Mouse (Mus musculus) kidney, embryonic 16.5 days (tissue): ENCODE results near the gene Map3k6. TPM values are rescaled to one million over a fixed set of nuclear protein-coding genes. Genes with fewer than 3 reads are reported as not detected.
A peak's percentile ranks its signal among the peaks of the same experiment; 100 is the strongest.

Experiments
- ATAC-seq: fragments of 200-750 bp; cut with Nextera tagmentation; 2 replicates; pipeline ENCODE4 v1.8.0; 2017; ENCODE audit warnings: moderate TSS enrichment; ENCODE audit not compliant: low FRiP score, low TSS enrichment
- H3K27ac ChIP-seq: fragments of 300-500 bp; sonication (generic); 2 replicates; pipeline ENCODE4 v1.5.1; 2014; ENCODE audit warnings: low read length
- H3K27me3 ChIP-seq: fragments of 300-500 bp; sonication (generic); 2 replicates; pipeline ENCODE4 v1.6.1; 2014; ENCODE audit warnings: low read length, control low read depth, mixed read lengths; ENCODE audit not compliant: insufficient read depth
- H3K36me3 ChIP-seq: fragments of 300-500 bp; sonication (generic); 2 replicates; pipeline ENCODE4 v1.6.1; 2014; ENCODE audit warnings: low read length, control low read depth, mixed read lengths; ENCODE audit not compliant: insufficient read depth
- H3K4me1 ChIP-seq: fragments of 300-500 bp; sonication (generic); 2 replicates; pipeline ENCODE4 v1.6.1; 2014; ENCODE audit warnings: low read length, control low read depth, mixed read lengths; ENCODE audit not compliant: insufficient read depth
- H3K4me2 ChIP-seq: fragments of 300-500 bp; sonication (generic); replicated peaks from 2 replicates; pipeline ENCODE4 v1.6.1; 2014; ENCODE audit warnings: low read depth, low read length
- H3K4me3 ChIP-seq: fragments of 300-500 bp; sonication (generic); 2 replicates; pipeline ENCODE4 v1.5.1; 2014; ENCODE audit warnings: mild to moderate bottlenecking, low read length
- H3K9ac ChIP-seq: fragments of 300-500 bp; sonication (generic); replicated peaks from 2 replicates; pipeline ENCODE4 v1.6.1; 2014; ENCODE audit warnings: low read length
- H3K9me3 ChIP-seq: fragments of 300-500 bp; sonication (generic); 2 replicates; pipeline ENCODE4 v1.6.1; 2016; ENCODE audit warnings: low read length, control low read depth
- WGBS: fragments of 180-500 bp; shearing (Covaris S2); extraction: QIAGEN DNeasy Blood & Tissue Kit; methylation state at CpG from one replicate; pipeline ENCODE4 v1.1.7; 2014; 5-methylcytosine and 5-hydroxymethylcytosine counted together
- polyA plus RNA-seq: library from polyadenylated mRNA; unstranded; fragments of >200 nt; fragmentation: Nextera tagmentation; extraction: Ambion mirVana; gene quantifications from 2 replicates; pipeline ENCODE4 v1.2.1, GENCODE M21; 2015

Gene Map3k6
- polyA plus RNA-seq, 1 experiment from 2014 or later: 3.8 TPM

- no peak overlapping the region for H3K4me3 ChIP-seq
- H3K27ac ChIP-seq: no peak overlapping the region
- H3K9me3 ChIP-seq: no peaks in the 10 kb centered on the region
- ATAC-seq: no peak
- no peak overlapping the region for H3K4me2 ChIP-seq
- 90% methylated on average over 9 of the region's 9 CpGs for WGBS
- H3K36me3 ChIP-seq: peaks cover 37% of the 10 kb centered on the region
- H3K4me1 ChIP-seq: peaks cover 6% of the 10 kb centered on the region
- no peaks in the 10 kb centered on the region for H3K27me3 ChIP-seq
- H3K9ac ChIP-seq: no peak overlapping the region
These were observed 30.3 kb downstream of the Map3k6 start for GRCm38 (mm10) chr4:133270929-133271328.

GRCm38 (mm10) chr4:133277104-133278026 lies 36.7 kb downstream of the Map3k6 start, which contains the start of gene Tmem222:
TSS of gene Tmem222 (minus strand) at chr4:133277792.
- Histone ChIP-seq H3K4me2 (peak within 1 kb of the TSS; percentile 66), H3K9me3 (no peaks in the 10 kb centered on the region), H3K9ac (peak within 1 kb of the TSS; percentile 83), H3K4me1 (peaks cover 31% of the 10 kb centered on the region), H3K27me3 (no peaks in the 10 kb centered on the region), H3K4me3 (peak within 1 kb of the TSS; percentile 71), H3K27ac (peak within 1 kb of the TSS; percentile 95), H3K36me3 (no peaks in the 10 kb centered on the region)
- WGBS: under 1% methylated on average over 73 of the region's 73 CpGs
- ATAC-seq: peak; percentile 92

- peak overlapping the region; percentile 66 for H3K4me2 ChIP-seq
- H3K9ac ChIP-seq: peak overlapping the region; percentile 83
- 20% methylated on average over 6 of the region's 6 CpGs for WGBS
- peak overlapping the region; percentile 95 for H3K27ac ChIP-seq
- H3K27me3 ChIP-seq: no peaks in the 10 kb centered on the region
- H3K4me1 ChIP-seq: peaks cover 34% of the 10 kb centered on the region
- peak overlapping the region; percentile 71 for H3K4me3 ChIP-seq
- H3K36me3 ChIP-seq: no peaks in the 10 kb centered on the region
- no peaks in the 10 kb centered on the region for H3K9me3 ChIP-seq
- 0 out of 2 replicates have a peak, but pooled peaks have one; percentile 56 for ATAC-seq
These were observed 37.4 kb downstream of the Map3k6 start for GRCm38 (mm10) chr4:133278067-133278466.

- WGBS: 87% methylated on average over 3 of the region's 3 CpGs
- Histone ChIP-seq H3K4me2 (peak overlapping the region; percentile 66), H3K27ac (peak overlapping the region; percentile 95), H3K4me1 (peaks cover 34% of the 10 kb centered on the region), H3K27me3 (no peaks in the 10 kb centered on the region), H3K9me3 (no peaks in the 10 kb centered on the region), H3K4me3 (no peak overlapping the region), H3K9ac (peak overlapping the region; percentile 83), H3K36me3 (no peaks in the 10 kb centered on the region)
- ATAC-seq: no peak
These were observed 37.9 kb downstream of the Map3k6 start for GRCm38 (mm10) chr4:133278482-133278881.

GRCm38 (mm10) chr4:133281513-133281912 lies 40.9 kb downstream of the Map3k6 start:
- no peaks in the 10 kb centered on the region for H3K27me3 ChIP-seq
- no peak overlapping the region for H3K4me2 ChIP-seq
- 29% methylated on average over 7 of the region's 7 CpGs for WGBS
- no peaks in the 10 kb centered on the region for H3K9me3 ChIP-seq
- ATAC-seq: no peak
- H3K36me3 ChIP-seq: no peaks in the 10 kb centered on the region
- H3K4me3 ChIP-seq: no peak overlapping the region
- peaks cover 23% of the 10 kb centered on the region for H3K4me1 ChIP-seq
- 0 out of 2 replicates have a peak overlapping the region, but pooled peaks have one; percentile 31 for H3K27ac ChIP-seq
- peak overlapping the region; percentile 23; the same call in 1 of the 2 replicates for H3K9ac ChIP-seq

- 16% methylated on average over 5 of the region's 5 CpGs for WGBS
- Histone ChIP-seq H3K4me2 (no peak overlapping the region; the same call in 1 of the 2 replicates), H3K27me3 (no peaks in the 10 kb centered on the region), H3K9ac (peak overlapping the region; percentile 23; the same call in 1 of the 2 replicates), H3K9me3 (no peaks in the 10 kb centered on the region), H3K4me3 (no peak overlapping the region), H3K4me1 (peaks cover 19% of the 10 kb centered on the region; the same call in 1 of the 2 replicates), H3K27ac (peak overlapping the region; percentile 45; the same call in 1 of the 2 replicates), H3K36me3 (no peaks in the 10 kb centered on the region)
- no peak for ATAC-seq
These were observed 41.4 kb downstream of the Map3k6 start for GRCm38 (mm10) chr4:133281951-133282481.

- Histone ChIP-seq H3K36me3 (no peaks in the 10 kb centered on the region), H3K9ac (no peak overlapping the region), H3K4me1 (peaks cover 19% of the 10 kb centered on the region; the same call in 1 of the 2 replicates), H3K27ac (peak overlapping the region; percentile 45; the same call in 1 of the 2 replicates), H3K4me2 (no peak overlapping the region), H3K9me3 (no peaks in the 10 kb centered on the region), H3K27me3 (no peaks in the 10 kb centered on the region), H3K4me3 (no peak overlapping the region)
- WGBS: 11% methylated on average over 4 of the region's 4 CpGs
- no peak for ATAC-seq
These were observed 42.0 kb downstream of the Map3k6 start for GRCm38 (mm10) chr4:133282656-133283055.

GRCm38 (mm10) chr4:133285299-133285698 lies 44.7 kb downstream of the Map3k6 start:
- 81% methylated on average over 3 of the region's 3 CpGs for WGBS
- H3K9me3 ChIP-seq: no peaks in the 10 kb centered on the region
- H3K36me3 ChIP-seq: no peaks in the 10 kb centered on the region
- no peak overlapping the region for H3K9ac ChIP-seq
- peaks cover 13% of the 10 kb centered on the region; the same call in 1 of the 2 replicates for H3K4me1 ChIP-seq
- H3K27me3 ChIP-seq: no peaks in the 10 kb centered on the region
- H3K27ac ChIP-seq: no peak overlapping the region
- no peak for ATAC-seq
- H3K4me2 ChIP-seq: no peak overlapping the region
- H3K4me3 ChIP-seq: no peak overlapping the region

GRCm38 (mm10) chr4:133285950-133286349 lies 45.3 kb downstream of the Map3k6 start:
- no peak overlapping the region for H3K4me2 ChIP-seq
- ATAC-seq: no peak
- no peaks in the 10 kb centered on the region for H3K27me3 ChIP-seq
- 86% methylated on average over 5 of the region's 5 CpGs for WGBS
- H3K36me3 ChIP-seq: no peaks in the 10 kb centered on the region
- peaks cover 13% of the 10 kb centered on the region; the same call in 1 of the 2 replicates for H3K4me1 ChIP-seq
- no peak overlapping the region for H3K4me3 ChIP-seq
- H3K9ac ChIP-seq: no peak overlapping the region
- no peaks in the 10 kb centered on the region for H3K9me3 ChIP-seq
- no peak overlapping the region for H3K27ac ChIP-seq
